Mouse (Mus musculus): ENCODE results near the gene Fam213b.

DNA sequence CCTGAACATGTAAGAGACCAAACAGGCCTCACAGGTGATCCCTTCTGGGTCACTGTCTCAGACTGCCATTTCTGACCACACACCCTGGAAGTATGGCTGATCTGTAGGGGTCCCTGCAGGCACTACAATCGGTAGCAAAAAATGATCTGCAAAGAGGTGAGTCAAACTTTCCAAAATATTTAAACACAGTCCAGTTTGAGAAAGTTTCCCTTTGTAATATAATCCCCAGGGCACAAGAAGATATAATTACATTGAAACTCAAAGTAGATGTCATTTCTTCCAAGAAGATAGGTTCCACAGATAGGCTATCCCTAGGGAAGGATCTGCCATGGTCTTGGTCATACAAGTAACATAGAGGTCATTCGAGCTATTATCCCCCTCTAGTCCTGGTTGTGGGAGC is 3.4 kb upstream of the Fam213b start:
- TF ChIP-seq CTCF (IDR thresholded peaks at IDR 0.05; ENCODE audit: low read depth, low read length) (no peak), POLR2AphosphoS5 (IDR thresholded peaks at IDR 0.05; ENCODE audit: insufficient replicate concordance, low read depth, low read length) (no peak), GATA1 (IDR thresholded peaks at IDR 0.05; ENCODE audit: borderline replicate concordance, low read length) (no peak), GATA2 (IDR thresholded peaks at IDR 0.05; ENCODE audit: borderline replicate concordance, low read depth, low read length) (no peak)

All from G1E (cell line).